Mouse (Mus musculus) kidney, adult 10 weeks (tissue): ENCODE results near the gene Grin2c. TPM values are rescaled to one million over a fixed set of nuclear protein-coding genes. Genes with fewer than 3 reads are reported as not detected.

ENCODE experiments used
- polyA plus RNA-seq: library from polyadenylated mRNA; stranded (reverse); fragments of 350-450 nt; fragmentation: Illumina TruSeq; extraction: RNeasy Lipid Tissue Mini Kit (QIAGEN cat#74804); gene quantifications from one replicate; pipeline ENCODE4 v1.2.3, GENCODE M21; 2014; ENCODE audit warnings: low read depth, low replicate concordance

The Grin2c gene
- polyA plus RNA-seq, result not detected

GRCm38 (mm10) chr11:115267061-115267883 lies at the start of gene Grin2c:
Gene Grin2c (minus strand): TSS chr11:115267243.

GRCm38 (mm10) chr11:115306863-115307262 lies 39.8 kb upstream of the Grin2c start, which contains the start of gene Otop2:
Gene Otop2 (plus strand): TSS chr11:115307163.

GRCm38 (mm10) chr11:115297214-115297826 lies 30.3 kb upstream of the Grin2c start, which contains the start of gene Fads6:
Gene Fads6 (minus strand): TSS chr11:115297663.

GRCm38 (mm10) chr11:115276780-115277603 lies 9.9 kb upstream of the Grin2c start, which contains the start of gene Fdxr:
Gene Fdxr (minus strand): TSS chr11:115277050.

Other genes with a start within 250 kb of the Grin2c start
- not detected for gene Cd300ld4, start 240.2 kb downstream of the Grin2c start, polyA plus RNA-seq
- not detected for gene Cd300ld5, start 229.5 kb downstream of the Grin2c start, polyA plus RNA-seq
- not detected for gene Cd300ld3, start 218.8 kb downstream of the Grin2c start, polyA plus RNA-seq
- gene Cd300e, start 205.1 kb downstream of the Grin2c start, polyA plus RNA-seq, result not detected
- not detected for gene Rab37, start 175.8 kb downstream of the Grin2c start, polyA plus RNA-seq
- not detected for gene Cd300lf, start 133.3 kb downstream of the Grin2c start, polyA plus RNA-seq
- gene Slc9a3r1, start 103.9 kb downstream of the Grin2c start, polyA plus RNA-seq, result 36.7 TPM
- gene Tmem104, start 79.8 kb downstream of the Grin2c start, polyA plus RNA-seq, result 0.57 TPM
- 1.6 TPM for gene Nat9, start 79.4 kb downstream of the Grin2c start, polyA plus RNA-seq
- 2.1 TPM for gene Fdxr, start 9.8 kb upstream of the Grin2c start, polyA plus RNA-seq
- gene Fads6, start 30.4 kb upstream of the Grin2c start, polyA plus RNA-seq, result 9.9 TPM
- not detected for gene Otop2, start 39.9 kb upstream of the Grin2c start, polyA plus RNA-seq
- not detected for gene Ush1g, start 54.8 kb upstream of the Grin2c start, polyA plus RNA-seq
- gene Otop3, start 67.5 kb upstream of the Grin2c start, polyA plus RNA-seq, result not detected
- gene Hid1, start 100.5 kb upstream of the Grin2c start, polyA plus RNA-seq, result not detected
- gene Cdr2l, start 114.7 kb upstream of the Grin2c start, polyA plus RNA-seq, result 0.12 TPM
- 21.0 TPM for gene Mrpl58, start 136.5 kb upstream of the Grin2c start, polyA plus RNA-seq
- gene Atp5h, start 152.7 kb upstream of the Grin2c start, polyA plus RNA-seq, result 905 TPM
- 19.2 TPM for gene Kctd2, start 152.9 kb upstream of the Grin2c start, polyA plus RNA-seq
- gene Trim80, start 173.3 kb upstream of the Grin2c start, polyA plus RNA-seq, result not detected
- gene Slc16a5, start 195.2 kb upstream of the Grin2c start, polyA plus RNA-seq, result 15.7 TPM
- gene Armc7, start 208.4 kb upstream of the Grin2c start, polyA plus RNA-seq, result 0.40 TPM
- gene Nt5c, start 224.6 kb upstream of the Grin2c start, polyA plus RNA-seq, result 1.6 TPM
- 5.1 TPM for gene Jpt1, start 247.1 kb upstream of the Grin2c start, polyA plus RNA-seq